Mouse (Mus musculus) hindbrain, embryonic 12.5 days (tissue): ENCODE results near the gene Arhgap24. TPM values are rescaled to one million over a fixed set of nuclear protein-coding genes. Genes with fewer than 3 reads are reported as not detected.
"Not testable (repeated sequence)": the region's sequence is repeated elsewhere in the genome, so short reads cannot be mapped to it uniquely, and the experiment has no call there.

Experiments
- ATAC-seq: fragments of 200-750 bp; cut with Nextera tagmentation; 2 replicates; pipeline ENCODE4 v1.8.0; 2017; ENCODE audit warnings: moderate TSS enrichment; ENCODE audit not compliant: low FRiP score
- H3K27ac ChIP-seq: fragments of 300-500 bp; sonication (generic); 2 replicates; pipeline ENCODE4 v1.5.1; 2016; ENCODE audit warnings: mild to moderate bottlenecking
- H3K27me3 ChIP-seq: fragments of 300-500 bp; sonication (generic); 2 replicates; pipeline ENCODE4 v1.6.1; 2016; ENCODE audit warnings: mild to moderate bottlenecking
- H3K36me3 ChIP-seq: fragments of 300-500 bp; sonication (generic); 2 replicates; pipeline ENCODE4 v1.6.1; 2016; ENCODE audit warnings: mild to moderate bottlenecking
- H3K4me1 ChIP-seq: fragments of 300-500 bp; sonication (generic); 2 replicates; pipeline ENCODE4 v1.6.1; 2016
- H3K4me2 ChIP-seq: fragments of 300-500 bp; sonication (generic); replicated peaks from 2 replicates; pipeline ENCODE4 v1.6.1; 2016; ENCODE audit warnings: mild to moderate bottlenecking
- H3K4me3 ChIP-seq: fragments of 300-500 bp; sonication (generic); 2 replicates; pipeline ENCODE4 v1.5.1; 2016; ENCODE audit warnings: mild to moderate bottlenecking
- H3K9ac ChIP-seq: fragments of 300-500 bp; sonication (generic); 2 replicates; pipeline ENCODE4 v1.6.1; 2016; ENCODE audit warnings: mild to moderate bottlenecking, moderate library complexity
- H3K9me3 ChIP-seq: fragments of 300-500 bp; sonication (generic); replicated peaks from 2 replicates; pipeline ENCODE4 v1.6.1; 2016; ENCODE audit warnings: mild to moderate bottlenecking
- whole genome bisulfite sequencing: fragments of 180-500 bp; shearing (Covaris S2); methylation state at CpG from one replicate; pipeline ENCODE4 v1.1.7; 2016; 5-methylcytosine and 5-hydroxymethylcytosine counted together
- polyA plus RNA-seq: library from polyadenylated mRNA; unstranded; fragments of >200 nt; fragmentation: Nextera tagmentation; extraction: Ambion mirVana; gene quantifications from 2 replicates; pipeline ENCODE4 v1.2.1, GENCODE M21; 2016

Gene Arhgap24
- polyA plus RNA-seq, 1 experiment from 2014 or later = 10.1 TPM

GRCm38 (mm10) chr5:102892226-102892625, 411.0 kb downstream of the Arhgap24 start:
- H3K9ac ChIP-seq = no peak overlapping the region
- 91% methylated on average over 11 of the region's 11 CpGs for WGBS
- no peak overlapping the region for H3K4me3 ChIP-seq
- no peak overlapping the region for H3K4me2 ChIP-seq
- H3K27ac ChIP-seq = no peak overlapping the region
- no peaks in the 10 kb centered on the region for H3K27me3 ChIP-seq
- 0 out of 2 replicates have a peak, but pooled peaks cover 7% of the 10 kb centered on the region for H3K36me3 ChIP-seq
- no peaks in the 10 kb centered on the region for H3K4me1 ChIP-seq
- no peak for ATAC-seq
- no peaks in the 10 kb centered on the region for H3K9me3 ChIP-seq

DNA sequence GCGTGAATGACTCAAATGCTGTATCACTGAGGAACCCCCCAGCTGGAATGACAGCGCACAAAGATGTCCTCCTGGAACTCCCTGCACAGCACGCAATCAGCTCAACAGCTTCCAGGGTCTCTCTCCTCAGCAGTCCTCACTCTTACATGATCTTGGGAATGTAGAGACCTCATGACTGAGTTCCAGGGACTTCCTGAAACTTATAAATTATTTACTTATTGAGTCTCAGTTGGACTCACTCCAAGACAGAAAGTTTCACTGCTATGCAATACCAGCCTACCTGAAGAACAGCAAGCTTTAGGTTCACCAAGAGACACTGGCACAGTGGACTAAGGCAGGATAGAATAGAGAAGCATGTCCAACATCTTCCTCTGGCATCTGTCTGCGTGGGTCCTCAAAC, 417.1 kb downstream of the Arhgap24 start:
- Histone ChIP-seq H3K36me3 (no peaks in the 10 kb centered on the region), H3K27me3 (no peaks in the 10 kb centered on the region), H3K4me2 (no peak overlapping the region), H3K9ac (no peak overlapping the region), H3K27ac (no peak overlapping the region), H3K4me1 (no peaks in the 10 kb centered on the region), H3K4me3 (no peak overlapping the region), H3K9me3 (no peaks in the 10 kb centered on the region)
- no peak for ATAC-seq
- WGBS = 93% methylated on average over 4 of the region's 4 CpGs

GRCm38 (mm10) chr5:102899680-102900215, 418.6 kb downstream of the Arhgap24 start:
- H3K9ac ChIP-seq = no peak overlapping the region
- WGBS = 64% methylated on average over 6 of the region's 6 CpGs
- H3K9me3 ChIP-seq = no peaks in the 10 kb centered on the region
- H3K36me3 ChIP-seq = no peaks in the 10 kb centered on the region
- no peaks in the 10 kb centered on the region for H3K27me3 ChIP-seq
- H3K4me3 ChIP-seq = no peak overlapping the region
- no peak overlapping the region for H3K4me2 ChIP-seq
- no peak for ATAC-seq
- H3K4me1 ChIP-seq = no peaks in the 10 kb centered on the region
- no peak overlapping the region for H3K27ac ChIP-seq

DNA sequence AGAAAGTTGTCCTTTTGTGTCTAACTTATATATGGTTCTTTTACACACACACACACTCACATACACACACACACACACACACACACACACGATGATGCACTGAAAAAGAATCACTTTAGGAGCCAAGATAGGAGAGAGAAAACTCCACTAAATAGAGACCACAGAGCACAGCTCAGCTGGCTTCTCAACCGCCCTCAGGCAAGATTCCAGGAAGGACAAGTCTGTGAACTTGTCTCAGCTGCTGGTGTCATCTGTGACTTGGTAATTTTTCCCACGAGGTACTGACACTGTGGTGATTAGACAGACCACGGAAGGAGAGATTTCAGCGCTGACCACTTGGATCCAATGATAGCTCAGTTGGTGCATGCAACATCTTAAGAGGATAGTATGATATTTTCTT, 420.0 kb downstream of the Arhgap24 start:
- Histone ChIP-seq H3K27ac (no peak overlapping the region), H3K4me3 (no peak overlapping the region), H3K9ac (no peak overlapping the region), H3K27me3 (no peaks in the 10 kb centered on the region), H3K36me3 (no peaks in the 10 kb centered on the region), H3K4me2 (no peak overlapping the region), H3K4me1 (no peaks in the 10 kb centered on the region), H3K9me3 (no peaks in the 10 kb centered on the region)
- WGBS = 79% methylated on average over 5 of the region's 5 CpGs
- ATAC-seq = no peak

DNA sequence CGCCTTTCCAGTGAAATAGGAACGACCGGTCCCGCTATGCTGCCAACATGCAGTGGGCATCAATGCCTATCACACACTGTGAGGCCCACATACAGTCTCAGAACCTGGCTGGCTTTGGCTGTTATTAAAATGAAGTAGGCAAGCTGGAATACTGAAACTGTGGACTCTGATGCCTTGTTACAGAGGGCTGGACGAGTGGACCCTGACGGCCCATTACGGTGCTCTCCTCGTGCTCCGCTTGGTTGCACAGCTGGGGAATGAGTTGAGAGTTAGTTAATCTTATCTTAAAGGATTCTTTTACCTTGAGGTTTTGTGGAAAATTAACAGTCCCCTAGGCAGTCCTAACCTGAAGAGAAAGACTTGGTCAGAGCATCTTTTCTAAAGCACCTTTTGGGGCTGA, 422.3 kb downstream of the Arhgap24 start:
- no peak overlapping the region for H3K9ac ChIP-seq
- no peaks in the 10 kb centered on the region for H3K4me1 ChIP-seq
- 91% methylated on average over 9 of the region's 9 CpGs for WGBS
- H3K9me3 ChIP-seq = no peaks in the 10 kb centered on the region
- H3K36me3 ChIP-seq = no peaks in the 10 kb centered on the region
- H3K4me3 ChIP-seq = no peak overlapping the region
- no peak for ATAC-seq
- no peak overlapping the region for H3K27ac ChIP-seq
- no peaks in the 10 kb centered on the region for H3K27me3 ChIP-seq
- no peak overlapping the region for H3K4me2 ChIP-seq

DNA sequence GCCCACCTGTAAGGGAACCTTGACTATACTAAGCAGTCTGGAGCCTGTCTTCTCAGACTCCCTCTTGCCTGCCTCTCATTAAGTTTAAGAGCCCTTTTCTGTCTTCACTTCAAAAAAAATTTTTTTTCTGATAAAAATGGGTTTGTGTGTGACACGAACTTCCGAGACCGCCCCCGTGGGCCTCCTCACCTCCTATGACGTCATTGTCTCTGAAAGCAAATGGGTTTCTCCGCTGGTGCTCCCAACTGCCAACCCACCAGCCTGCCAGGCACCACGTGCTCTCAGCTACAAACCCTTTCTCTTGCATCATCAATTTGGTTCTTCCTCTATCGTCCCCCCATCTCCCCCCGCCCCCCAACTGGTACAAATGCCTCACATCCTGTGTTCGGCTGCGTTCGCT, 422.9 kb downstream of the Arhgap24 start:
- H3K4me3 ChIP-seq = no peak overlapping the region
- no peak overlapping the region for H3K9ac ChIP-seq
- no peak overlapping the region for H3K4me2 ChIP-seq
- H3K27ac ChIP-seq = no peak overlapping the region
- no peaks in the 10 kb centered on the region for H3K27me3 ChIP-seq
- H3K4me1 ChIP-seq = no peaks in the 10 kb centered on the region
- no peaks in the 10 kb centered on the region for H3K36me3 ChIP-seq
- no peaks in the 10 kb centered on the region for H3K9me3 ChIP-seq
- ATAC-seq = no peak
- 85% methylated on average over 12 of the region's 12 CpGs for WGBS

- Histone ChIP-seq H3K27me3 (no peaks in the 10 kb centered on the region), H3K4me2 (no peak overlapping the region), H3K4me3 (no peak overlapping the region), H3K36me3 (no peaks in the 10 kb centered on the region), H3K9me3 (no peaks in the 10 kb centered on the region), H3K27ac (no peak overlapping the region), H3K4me1 (no peaks in the 10 kb centered on the region), H3K9ac (no peak overlapping the region)
- ATAC-seq = no peak
- WGBS = 57% methylated on average over 13 of the region's 13 CpGs
These were observed 424.4 kb downstream of the Arhgap24 start for GRCm38 (mm10) chr5:102905441-102906211.

GRCm38 (mm10) chr5:102920199-102920598, 439.0 kb downstream of the Arhgap24 start:
- no peak overlapping the region for H3K9ac ChIP-seq
- H3K4me1 ChIP-seq = no peaks in the 10 kb centered on the region
- H3K27me3 ChIP-seq = no peaks in the 10 kb centered on the region
- WGBS = 74% methylated on average over 2 of the region's 2 CpGs
- H3K4me2 ChIP-seq = no peak overlapping the region
- H3K36me3 ChIP-seq = peaks cover 26% of the 10 kb centered on the region
- no peak overlapping the region for H3K4me3 ChIP-seq
- no peaks in the 10 kb centered on the region for H3K9me3 ChIP-seq
- H3K27ac ChIP-seq = no peak overlapping the region
- ATAC-seq = no peak

- ATAC-seq = no peak
- H3K4me2 ChIP-seq = no peak overlapping the region
- H3K27me3 ChIP-seq = no peaks in the 10 kb centered on the region
- H3K27ac ChIP-seq = no peak overlapping the region
- no peaks in the 10 kb centered on the region for H3K4me1 ChIP-seq
- H3K36me3 ChIP-seq = peaks cover 19% of the 10 kb centered on the region
- 77% methylated on average over 5 of the region's 5 CpGs for WGBS
- H3K9me3 ChIP-seq = no peaks in the 10 kb centered on the region
- H3K9ac ChIP-seq = no peak overlapping the region
- no peak overlapping the region for H3K4me3 ChIP-seq
These were observed 445.6 kb downstream of the Arhgap24 start for GRCm38 (mm10) chr5:102926786-102927185.

- no peak overlapping the region for H3K27ac ChIP-seq
- no peaks in the 10 kb centered on the region for H3K9me3 ChIP-seq
- no peak overlapping the region for H3K4me3 ChIP-seq
- 52% methylated on average over 6 of the region's 6 CpGs for WGBS
- H3K4me2 ChIP-seq = no peak overlapping the region
- H3K4me1 ChIP-seq = no peaks in the 10 kb centered on the region
- no peaks in the 10 kb centered on the region for H3K27me3 ChIP-seq
- H3K9ac ChIP-seq = no peak overlapping the region
- peaks cover 3% of the 10 kb centered on the region; the same call in 1 of the 2 replicates for H3K36me3 ChIP-seq
- no peak for ATAC-seq
These were observed 449.0 kb downstream of the Arhgap24 start for GRCm38 (mm10) chr5:102930161-102930560.

- not testable (repeated sequence) for H3K4me1 ChIP-seq, H3K9me3 ChIP-seq, H3K4me2 ChIP-seq, H3K27ac ChIP-seq, H3K27me3 ChIP-seq, H3K9ac ChIP-seq, ATAC-seq, H3K36me3 ChIP-seq, H3K4me3 ChIP-seq
- WGBS = 82% methylated on average over 17 of the region's 17 CpGs
These were observed 462.9 kb downstream of the Arhgap24 start for GRCm38 (mm10) chr5:102943864-102944630.

DNA sequence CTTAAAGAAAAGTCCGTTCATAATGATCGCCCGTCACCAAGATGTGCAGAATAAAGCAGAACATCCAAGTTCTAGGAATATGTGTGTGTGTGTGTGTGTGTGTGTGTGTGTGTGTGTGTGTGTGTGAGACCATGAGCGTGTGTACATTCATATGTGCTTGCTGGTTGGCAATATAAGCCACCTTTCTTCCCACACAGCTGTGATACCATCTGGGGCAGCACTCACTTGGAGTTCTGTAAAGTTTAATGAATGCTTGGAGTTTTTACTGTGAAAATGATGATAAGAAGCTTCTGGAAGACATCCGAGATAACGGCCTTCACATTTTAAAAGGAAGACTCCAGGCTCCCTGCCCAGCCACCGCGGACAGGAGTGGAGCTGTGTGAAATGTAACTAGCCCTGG, 465.4 kb downstream of the Arhgap24 start:
- H3K4me3 ChIP-seq = no peak overlapping the region
- H3K27ac ChIP-seq = no peak overlapping the region
- H3K9ac ChIP-seq = no peak overlapping the region
- H3K4me1 ChIP-seq = no peaks in the 10 kb centered on the region
- ATAC-seq = no peak
- H3K27me3 ChIP-seq = no peaks in the 10 kb centered on the region
- H3K4me2 ChIP-seq = no peak overlapping the region
- WGBS = 95% methylated on average over 8 of the region's 8 CpGs
- H3K36me3 ChIP-seq = no peaks in the 10 kb centered on the region
- no peaks in the 10 kb centered on the region for H3K9me3 ChIP-seq
